Mouse (Mus musculus) E14TG2a.4 (cell line): ENCODE data around the gene Fam241a.

Source experiments
- CTCF ChIP-seq: conservative IDR thresholded peaks from 2 replicates; pipeline ENCODE4 v1.5.1; 2014; ENCODE audit warnings: low read length
- NANOG ChIP-seq: IDR thresholded peaks from 2 replicates; pipeline ENCODE4 v1.6.1; 2014; ENCODE audit warnings: borderline replicate concordance, low read length, mixed read lengths
- POU5F1 ChIP-seq: IDR thresholded peaks from 2 replicates; pipeline ENCODE4 v1.6.1; 2014; ENCODE audit warnings: low read length, borderline replicate concordance

GRCm38 (mm10) chr3:127863571-127863970, 32.6 kb downstream of the Fam241a start:
- TF ChIP-seq CTCF (no peak), POU5F1 (no peak), NANOG (no peak)
